Mouse (Mus musculus): ENCODE data around the gene Olfr558.

DNA sequence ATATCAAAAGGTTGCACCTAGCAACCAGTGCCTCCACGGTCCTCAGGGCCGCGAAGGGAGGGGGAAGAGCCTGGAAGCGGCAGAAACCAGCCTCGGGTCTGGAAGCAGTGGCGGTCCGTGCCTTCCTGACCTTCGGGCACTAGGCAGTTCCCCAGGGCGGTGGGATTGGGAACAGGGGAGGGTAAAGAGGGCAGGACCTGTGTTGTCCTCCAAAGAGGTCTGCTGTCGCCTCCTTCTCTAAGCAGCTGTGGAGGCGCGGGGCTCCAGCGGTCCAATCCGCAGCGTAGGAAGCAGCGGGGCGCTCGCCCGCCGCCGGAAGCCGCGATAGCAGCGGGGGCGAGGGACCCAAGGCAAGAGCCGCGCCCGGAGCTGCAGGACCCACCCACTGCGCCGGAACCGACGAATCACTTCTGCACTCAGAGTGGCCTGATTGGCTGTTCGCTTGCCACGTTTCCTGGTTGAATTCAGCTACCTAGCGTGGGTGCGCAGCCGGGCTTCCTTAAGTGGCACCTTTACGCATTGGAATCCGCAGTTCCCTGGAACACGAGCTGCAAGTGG is 15.0 kb upstream of the Olfr558 start, which contains the start of gene Trim68:
- TF ChIP-seq FOSL1 (IDR thresholded peaks at IDR 0.05; ENCODE audit: insufficient read depth, low read length, poor library complexity, severe bottlenecking) (no peak), CTCF (IDR thresholded peaks at IDR 0.05; ENCODE audit: control insufficient read depth, insufficient read depth, insufficient read length) (no peak)
